ENCODE assay signal across 23 mouse cellular contexts in the genomic region with DNA sequence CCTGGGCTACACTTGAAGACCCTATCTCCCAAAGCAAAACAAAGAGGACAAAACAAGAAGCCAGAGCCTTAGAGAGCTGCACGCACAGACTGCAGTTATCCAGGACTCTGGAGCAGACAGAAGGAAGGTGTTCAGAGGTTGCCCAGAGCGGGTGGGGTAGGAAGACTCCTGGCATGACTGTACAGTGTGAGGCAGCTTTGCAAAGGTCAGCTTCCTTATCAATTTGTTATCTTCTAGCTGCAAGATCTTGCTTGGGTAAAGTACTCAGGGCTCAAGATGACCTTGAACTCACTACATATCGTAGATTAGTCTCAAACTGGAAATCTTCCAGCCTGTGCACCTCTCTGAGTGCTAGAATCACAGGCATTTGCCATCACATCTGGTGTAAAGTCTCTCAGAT.
"Had no signal": no experiment of that assay in that cellular context is flagged by ENCODE, and none has a peak within 500 bp of the region (broad histone marks: within the 10 kb centered on the region; RNA-seq: fewer than 3 reads in every experiment).

No protein-coding gene starts in this region.

- H3K36me3 ChIP-seq: heart, embryonic 12.5 days; hindbrain, embryonic 13.5 days; hindbrain, embryonic 15.5 days; limb, embryonic 10.5 days; limb, embryonic 12.5 days; liver, embryonic 13.5 days had no signal

- H3K9ac ChIP-seq: heart, embryonic 12.5 days; hindbrain, embryonic 13.5 days; hindbrain, embryonic 15.5 days; limb, embryonic 12.5 days; liver, embryonic 13.5 days had no signal

- H3K4me2 ChIP-seq: heart, embryonic 12.5 days; hindbrain, embryonic 13.5 days; hindbrain, embryonic 15.5 days; limb, embryonic 12.5 days; liver, embryonic 11.5 days; liver, embryonic 13.5 days had no signal

- DNase-seq: gastrocnemius, postnatal 14 days; gastrocnemius, postnatal 36 days; heart, adult 11 months; heart, adult 2 months; heart, postnatal 10 days; heart, postnatal 36 days; kidney, adult 18-20 months; kidney, adult 8-10 months; kidney, postnatal 10 days; kidney, postnatal 25 days; kidney, postnatal 4 days; layer of hippocampus, adult 9-11 months; liver; liver, embryonic 13.5 days had no signal

- H3K27ac ChIP-seq: heart, adult 2 months; hindbrain, embryonic 13.5 days; hindbrain, embryonic 15.5 days; hindbrain, postnatal 0 days; layer of hippocampus, adult 2 months; left cerebral cortex, adult 2 months; limb, embryonic 10.5 days; limb, embryonic 12.5 days; liver, embryonic 13.5 days had no signal

- H3K27me3 ChIP-seq: heart, embryonic 12.5 days; hindbrain, embryonic 15.5 days; limb, embryonic 12.5 days had no signal

- H3K4me3 ChIP-seq: heart, adult 2 months; heart, embryonic 12.5 days; hindbrain, embryonic 13.5 days; hindbrain, embryonic 15.5 days; layer of hippocampus, adult 2 months; left cerebral cortex, adult 2 months; limb, embryonic 10.5 days; limb, embryonic 12.5 days; liver, embryonic 13.5 days had no signal

- ATAC-seq: hindbrain, postnatal 0 days had no signal

- H3K9me3 ChIP-seq: heart, embryonic 12.5 days; hindbrain, embryonic 13.5 days; hindbrain, embryonic 15.5 days; limb, embryonic 10.5 days; limb, embryonic 12.5 days; liver, embryonic 13.5 days had no signal
